ENCODE assay signal across 15 mouse cellular contexts in the genomic region with DNA sequence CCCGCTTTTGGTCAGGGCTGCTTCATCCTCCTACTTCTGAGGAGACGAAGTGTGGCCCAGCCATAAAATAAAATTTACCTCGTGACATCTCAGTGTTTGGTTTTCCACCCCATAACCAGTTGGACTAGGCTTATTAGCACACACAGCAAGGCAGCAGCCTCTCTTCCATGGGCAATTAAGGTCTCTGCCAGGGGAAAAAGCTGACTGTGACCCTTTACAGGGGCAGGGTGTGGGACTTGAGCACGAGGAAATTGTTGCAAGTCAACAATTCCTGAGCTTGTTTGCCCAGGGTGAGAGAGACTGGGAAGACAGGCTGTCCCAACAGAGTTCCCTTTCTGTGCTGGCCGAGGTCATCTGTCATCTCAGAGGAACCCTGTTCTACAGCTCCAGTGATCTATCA.
"Had no signal": no experiment of that assay in that cellular context is flagged by ENCODE, and none has a peak within 500 bp of the region (broad histone marks: within the 10 kb centered on the region; RNA-seq: fewer than 3 reads in every experiment).

No protein-coding gene starts in this region.

- H3K4me1 ChIP-seq: limb, embryonic 13.5 days; liver, embryonic 12.5 days; midbrain, embryonic 10.5 days; neural tube, embryonic 15.5 days had no signal

- H3K27me3 ChIP-seq: limb, embryonic 13.5 days; liver, embryonic 12.5 days; neural tube, embryonic 15.5 days had no signal

- H3K36me3 ChIP-seq: limb, embryonic 13.5 days; liver, embryonic 12.5 days; midbrain, embryonic 10.5 days; neural tube, embryonic 15.5 days had no signal

- H3K9ac ChIP-seq: limb, embryonic 13.5 days; liver, embryonic 12.5 days; lung, embryonic 14.5 days; neural tube, embryonic 15.5 days had no signal

- H3K27ac ChIP-seq: kidney, postnatal 0 days; layer of hippocampus, adult 2 months; limb, embryonic 13.5 days; liver, embryonic 12.5 days; midbrain, embryonic 10.5 days; neural tube, embryonic 15.5 days had no signal

- ATAC-seq: liver, embryonic 12.5 days had no signal

- H3K4me2 ChIP-seq: limb, embryonic 13.5 days; liver, embryonic 12.5 days; lung, embryonic 14.5 days; neural tube, embryonic 15.5 days had no signal

- DNase-seq: kidney, adult 11 months; kidney, adult 9 months; kidney, postnatal 36 days; left cerebral cortex, postnatal 4 days; lung, embryonic 14.5 days; lung, postnatal 10 days; midbrain, embryonic 14.5 days; thymus, postnatal 36 days had no signal

- H3K9me3 ChIP-seq: limb, embryonic 13.5 days; liver, embryonic 12.5 days; midbrain, embryonic 10.5 days; neural tube, embryonic 15.5 days had no signal

- H3K4me3 ChIP-seq: layer of hippocampus, adult 2 months; limb, embryonic 13.5 days; liver, embryonic 12.5 days; midbrain, embryonic 10.5 days; myocyte; neural tube, embryonic 15.5 days had no signal
